Mouse (Mus musculus): ENCODE measurements at regions not wholly inside any gene's neighbourhood (a gene's known extent, or its start where the extent isn't known, plus 50 kb on each side); places are given as distances from the start of the nearest gene placed in this dataset.
A peak's percentile ranks its signal among the peaks of the same experiment; 100 is the strongest.

DNA sequence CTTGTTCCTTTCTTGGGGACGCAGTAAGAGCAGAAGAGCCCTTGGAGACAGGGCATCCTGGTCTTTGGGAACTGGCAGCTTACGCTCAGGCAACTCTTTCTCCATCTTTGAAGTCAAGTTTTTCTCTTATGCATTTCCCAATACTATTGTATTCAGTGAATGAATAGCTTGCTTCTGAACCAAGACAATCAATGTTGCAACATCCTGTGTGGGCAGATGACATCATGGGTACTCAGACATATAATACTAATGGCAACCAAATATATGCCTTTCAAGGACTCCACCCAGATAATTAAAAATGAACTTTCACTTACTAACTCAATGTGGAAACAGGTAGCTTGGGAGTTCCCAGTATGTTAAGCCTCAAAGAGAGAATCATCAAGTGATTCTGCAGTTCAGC is 104.6 kb downstream of the Ngf start:
- DNase-seq = no peak

DNA sequence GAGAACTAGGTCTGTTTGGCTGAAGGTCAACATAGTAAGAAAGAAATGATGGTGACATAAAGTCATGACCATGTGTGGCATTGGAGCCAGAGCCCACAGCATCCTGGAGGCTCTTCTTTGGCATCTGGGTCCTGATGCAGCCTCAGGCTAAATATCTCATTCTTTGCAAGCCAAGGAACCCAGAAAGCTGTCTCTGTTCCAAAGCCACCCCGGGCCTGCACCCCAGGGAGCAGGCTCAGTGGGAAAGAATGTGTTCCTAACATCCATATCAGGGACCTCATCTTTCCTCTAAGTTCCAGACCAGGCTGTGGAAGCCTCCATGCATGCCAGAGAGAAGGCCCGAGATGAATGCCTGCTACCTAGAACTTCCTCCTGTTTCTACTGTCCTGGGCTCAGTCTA is 107.2 kb downstream of the Ngf start:
- DNase-seq = no peak

DNA sequence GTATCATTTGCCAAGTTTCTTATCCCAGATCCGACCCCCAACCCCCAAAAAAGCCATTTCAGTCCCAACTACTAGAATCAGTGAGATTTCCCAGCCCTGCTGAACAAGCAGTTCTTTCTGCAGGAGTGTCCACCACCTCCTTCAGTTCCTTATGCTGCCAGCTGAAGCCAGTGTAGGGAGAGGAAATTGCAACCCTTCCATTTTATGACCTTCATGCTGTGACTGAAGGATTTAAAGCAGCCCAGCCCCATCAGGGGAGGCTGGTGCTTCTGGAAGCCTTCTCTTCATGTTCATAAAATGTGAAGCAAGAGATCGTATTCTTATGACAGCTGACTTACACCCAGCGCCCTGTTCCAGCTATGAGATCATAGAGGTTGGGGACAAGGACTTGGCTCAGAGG is 112.1 kb downstream of the Ngf start:
- no peak for DNase-seq

DNA sequence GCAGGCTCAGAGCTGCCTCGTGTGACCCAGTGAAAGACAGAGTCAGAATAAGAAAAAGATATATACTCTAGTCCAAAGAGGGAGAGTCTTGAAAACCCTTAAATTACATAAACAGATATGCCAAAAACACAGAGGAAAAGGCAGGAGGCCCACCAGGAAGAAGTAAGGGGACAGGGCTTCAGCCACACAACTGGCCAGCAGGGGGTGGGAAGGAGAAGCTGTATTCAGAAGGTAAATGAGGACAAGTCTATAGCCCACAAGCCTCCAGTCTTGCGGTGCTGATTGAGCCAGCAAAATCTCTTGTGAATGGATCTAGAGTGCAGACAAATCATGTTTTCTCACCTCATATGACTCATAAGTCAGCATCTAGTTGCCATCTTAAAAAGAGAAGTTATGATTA is 115.4 kb downstream of the Ngf start:
- no peak for DNase-seq

DNA sequence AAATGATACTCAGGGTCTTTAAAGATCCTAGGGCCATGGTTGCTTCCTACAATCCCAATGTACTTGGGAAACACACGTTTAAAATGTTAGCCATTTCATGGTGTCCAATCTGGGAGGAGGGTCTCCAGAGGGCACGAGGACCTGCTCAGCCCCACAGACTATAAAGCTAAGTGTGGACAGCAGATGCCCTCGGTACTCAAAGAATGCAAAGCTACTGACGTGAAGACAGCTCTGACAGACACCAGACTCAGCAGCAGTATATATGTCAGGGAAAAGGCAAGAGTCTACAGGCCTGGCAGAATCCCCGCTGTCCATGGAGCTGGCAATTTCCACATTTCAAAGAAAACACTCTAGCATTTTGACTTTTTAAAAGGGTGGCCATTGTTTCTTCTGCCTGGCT is 116.5 kb downstream of the Ngf start:
- no peak for DNase-seq

DNA sequence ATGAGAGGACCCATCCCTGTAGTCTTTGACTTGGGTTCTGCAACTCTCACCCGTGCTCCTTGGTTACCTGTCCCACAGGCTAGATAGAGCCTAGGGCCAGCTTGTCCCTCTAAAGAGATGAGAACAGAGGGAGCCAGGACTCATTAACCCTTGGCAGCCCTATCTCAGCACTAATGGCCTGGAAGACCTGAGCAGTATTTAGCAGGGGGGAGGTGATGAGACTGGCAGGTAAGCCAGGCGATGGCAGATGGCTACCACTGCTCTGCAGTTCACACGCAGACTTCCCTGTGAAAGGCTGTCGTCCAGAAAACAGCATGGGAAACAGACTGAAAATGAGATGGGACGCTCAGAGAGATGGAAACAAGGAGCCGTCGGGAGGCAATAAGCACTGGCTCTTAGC is 122.3 kb downstream of the Ngf start:
- no peak for DNase-seq

DNA sequence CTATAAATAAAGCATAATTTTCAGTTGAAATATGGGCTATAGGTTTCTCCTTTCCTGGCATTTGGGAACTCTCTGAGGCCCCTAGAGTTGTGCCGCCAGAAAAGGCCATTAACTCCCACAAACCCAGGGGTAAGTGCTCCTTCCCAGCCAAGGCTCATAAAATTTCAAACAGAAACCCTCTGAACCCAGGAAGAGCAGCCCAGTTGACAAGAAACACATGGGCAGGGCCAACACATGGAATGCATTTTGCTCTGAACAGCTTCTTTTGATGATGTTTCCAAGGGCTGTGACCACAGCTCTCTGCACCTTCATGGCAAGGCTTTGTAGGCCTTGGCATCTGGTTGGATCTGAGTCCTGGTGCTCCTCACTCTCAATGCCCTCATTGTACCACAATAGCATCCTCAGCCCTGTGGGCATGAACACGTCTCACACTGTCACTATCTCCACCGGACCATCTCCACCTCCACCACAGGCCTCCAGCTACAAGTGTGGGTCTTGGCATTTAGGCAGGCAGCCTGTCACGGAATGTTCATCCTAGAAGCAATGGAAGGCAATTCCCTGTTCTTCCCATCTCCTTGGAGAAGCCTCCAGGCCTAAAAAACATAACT is 127.3 kb downstream of the Ngf start:
- no peak for DNase-seq

DNA sequence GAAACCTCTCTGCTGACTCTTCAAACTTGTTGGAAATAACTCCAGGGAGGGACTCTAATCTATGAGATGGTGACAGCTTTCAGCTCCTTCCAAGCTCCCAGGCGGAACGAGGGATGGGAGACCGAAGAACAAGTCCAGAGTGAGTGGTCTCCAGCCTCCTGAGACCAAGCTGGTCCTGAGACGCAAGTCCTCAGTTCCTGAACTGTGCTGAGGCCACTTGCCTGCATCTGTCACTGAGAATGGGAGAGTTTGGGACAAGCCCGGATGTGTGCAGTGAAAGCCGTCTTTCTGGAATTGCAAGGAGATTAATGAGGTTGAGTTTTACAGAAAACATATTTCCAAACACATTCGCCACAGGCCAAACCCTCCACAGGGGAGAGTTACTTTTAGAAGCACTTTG is 129.3 kb downstream of the Ngf start:
- DNase-seq = no peak

DNA sequence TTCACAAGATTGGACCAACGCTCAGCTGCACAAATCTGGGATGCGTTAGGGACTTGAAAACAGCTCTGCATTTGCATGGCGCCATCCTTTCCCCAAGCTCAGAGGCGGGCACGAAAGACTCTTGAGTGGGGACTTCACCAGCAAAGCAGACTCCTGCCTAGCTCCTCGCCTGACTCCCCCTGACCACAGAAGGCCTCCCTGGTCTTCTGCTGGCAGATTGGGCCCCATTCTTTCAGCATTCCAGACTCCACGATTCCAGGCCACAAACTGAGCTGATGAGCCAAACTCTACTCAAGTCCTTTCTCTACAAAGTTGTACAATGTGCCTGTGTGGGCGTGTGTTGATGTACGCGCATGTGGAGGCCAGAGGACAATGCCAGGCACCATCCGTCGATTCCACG is 131.6 kb upstream of the Tspan2 start:
- no peak for DNase-seq

DNA sequence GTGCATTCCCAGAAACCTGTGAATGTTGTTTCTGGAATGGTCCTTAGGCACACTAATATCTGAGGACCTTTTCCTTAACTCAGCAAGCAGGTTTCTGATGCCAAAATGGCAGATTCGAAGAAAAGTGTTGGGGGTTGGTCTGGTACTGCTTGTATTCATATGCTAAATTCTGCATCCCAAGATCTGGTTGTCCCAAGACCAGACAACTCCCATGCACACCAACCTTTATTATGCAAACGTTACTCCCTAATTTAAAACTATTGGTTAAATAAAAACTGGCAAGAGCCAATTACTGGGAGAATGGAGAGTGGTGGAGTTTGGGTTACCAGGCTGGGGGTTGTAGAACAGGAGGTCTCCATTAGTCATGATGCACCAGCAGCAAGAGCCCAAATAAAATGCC is 129.0 kb upstream of the Tspan2 start:
- no peak for DNase-seq

DNA sequence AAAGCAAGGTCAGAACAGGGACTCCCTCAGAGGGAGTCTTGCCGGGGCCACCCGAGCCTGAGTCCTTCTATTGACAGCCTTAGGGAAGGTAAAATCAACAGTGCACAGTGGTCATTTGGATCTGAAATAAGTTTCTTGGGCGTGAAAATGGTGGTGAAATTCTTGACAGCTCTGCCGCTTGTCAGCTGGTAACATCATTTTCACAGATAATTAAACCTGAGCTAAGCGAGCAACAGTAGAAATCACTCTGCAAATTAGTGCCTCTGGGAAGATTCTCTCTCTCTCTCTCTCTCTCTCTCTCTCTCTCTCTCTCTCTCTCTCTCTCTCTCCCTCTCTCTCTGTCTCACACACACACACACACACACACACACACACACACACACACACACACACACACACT is 123.4 kb upstream of the Tspan2 start:
- DNase-seq = no peak

DNA sequence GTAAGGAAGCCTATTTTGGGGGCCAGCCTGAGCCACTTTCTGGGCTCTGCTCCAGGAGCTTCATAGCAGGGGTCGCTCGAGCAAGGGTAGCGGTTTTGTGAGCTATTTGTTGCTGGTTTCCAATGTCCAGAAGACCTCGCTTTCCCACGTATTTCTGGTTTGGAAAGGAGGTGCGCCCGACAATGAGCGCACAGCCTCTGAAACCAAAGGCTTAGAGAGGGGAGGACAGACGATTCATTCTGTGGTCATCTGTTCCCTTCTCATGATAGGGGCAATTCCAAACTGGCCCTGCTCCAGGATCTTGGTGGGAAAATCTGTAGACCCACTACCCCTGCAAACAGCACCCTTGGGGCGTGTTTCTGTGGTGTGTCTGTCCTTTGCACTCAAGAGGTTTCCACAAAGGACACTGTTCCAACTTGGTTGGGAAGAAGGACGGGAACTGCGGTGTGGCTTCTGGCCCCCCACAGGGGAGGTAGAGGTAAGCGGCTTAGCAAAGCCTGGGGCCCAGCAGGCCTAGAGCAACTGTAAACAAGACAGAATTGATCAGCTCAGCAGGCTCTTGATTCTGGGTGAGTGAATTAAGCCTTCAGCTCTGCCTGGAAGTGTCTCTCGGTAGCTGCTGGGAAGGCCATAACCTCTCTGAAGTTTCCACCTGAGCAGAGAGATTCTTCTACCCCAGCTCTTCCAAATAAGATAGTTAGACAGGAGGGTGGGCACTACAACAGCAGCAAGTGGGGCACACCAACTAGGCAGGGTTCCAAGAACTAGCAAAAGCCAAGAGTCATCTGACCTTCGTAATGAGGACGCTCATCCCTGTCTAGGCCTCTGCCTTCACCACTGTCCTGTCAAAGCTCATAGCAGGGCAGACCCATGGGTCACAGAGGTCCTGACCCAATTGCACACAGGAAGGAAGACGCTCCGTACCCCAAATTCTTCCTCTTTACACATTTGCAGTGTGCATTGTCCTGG is 122.6 kb upstream of the Tspan2 start:
- DNase-seq = no peak

DNA sequence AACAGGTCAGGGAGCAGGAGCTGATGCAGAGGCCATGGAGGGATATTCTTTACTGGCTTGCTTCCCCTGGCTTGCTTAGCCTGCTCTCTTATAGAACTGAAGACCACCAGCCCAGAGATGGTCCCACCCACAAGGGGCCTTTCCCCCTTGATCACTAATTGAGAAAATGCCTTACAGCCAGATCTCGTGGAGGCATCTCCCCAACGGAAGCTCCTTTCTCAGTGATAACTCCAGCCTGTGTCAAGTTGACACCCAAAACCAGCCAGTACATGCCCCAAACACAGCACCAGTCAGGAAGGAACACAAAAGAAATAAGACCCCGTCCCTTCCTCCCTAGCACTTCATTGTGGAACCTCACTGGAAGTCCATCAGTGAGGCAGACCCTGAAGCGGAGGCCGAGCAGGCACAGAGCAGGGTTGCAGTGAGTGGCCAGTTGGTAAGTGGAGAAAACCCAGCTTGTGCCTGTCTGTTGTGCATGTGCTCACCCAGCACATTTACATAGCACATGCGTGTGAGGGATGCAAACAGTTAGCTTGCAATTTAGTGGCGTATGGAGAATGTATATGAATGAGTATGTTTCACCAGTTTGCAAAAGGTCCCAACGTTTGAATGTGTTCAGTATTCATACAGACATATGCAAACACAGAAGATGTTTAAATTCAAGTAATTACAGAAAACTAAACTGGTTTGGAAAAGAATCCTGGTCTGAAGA is 114.5 kb upstream of the Tspan2 start:
- no peak for DNase-seq

DNA sequence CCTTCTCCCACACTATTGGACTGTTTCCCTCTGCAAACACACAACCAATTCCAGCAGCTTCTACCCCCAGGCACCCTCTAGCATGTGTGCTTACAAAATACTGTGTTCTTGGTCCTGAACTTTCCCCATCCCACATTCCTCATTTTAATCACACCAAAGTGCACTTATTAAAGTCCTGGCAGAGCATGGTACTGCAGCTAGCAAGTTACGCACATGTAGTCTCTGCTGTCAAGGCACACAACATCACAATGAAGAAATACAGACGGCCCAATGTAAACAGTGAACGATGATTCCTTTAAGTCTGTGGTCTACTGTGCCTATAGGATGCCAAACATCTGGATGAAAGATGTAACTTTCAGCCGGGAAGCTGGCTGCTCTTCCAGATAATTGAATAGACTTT is 98.3 kb upstream of the Tspan2 start:
- DNase-seq = no peak

DNA sequence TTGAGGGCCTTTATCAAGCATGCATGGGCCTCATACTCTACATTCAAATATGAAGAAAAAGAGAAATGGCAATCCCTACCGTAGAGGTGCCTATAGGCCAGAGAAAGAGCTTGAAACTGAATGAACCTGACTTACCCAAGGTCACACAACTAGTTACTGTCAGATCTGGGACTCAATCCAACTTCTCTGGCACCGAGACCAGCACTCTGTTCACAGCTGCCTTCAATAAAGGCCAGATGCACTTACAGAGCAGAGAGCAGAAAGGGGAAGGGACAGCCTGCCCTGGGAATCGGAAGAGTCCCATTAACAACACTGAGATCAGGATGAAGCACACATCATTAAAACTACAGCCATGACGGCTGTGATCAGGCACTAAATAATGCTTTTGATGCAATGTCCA is 97.7 kb upstream of the Tspan2 start:
- DNase-seq = no peak

DNA sequence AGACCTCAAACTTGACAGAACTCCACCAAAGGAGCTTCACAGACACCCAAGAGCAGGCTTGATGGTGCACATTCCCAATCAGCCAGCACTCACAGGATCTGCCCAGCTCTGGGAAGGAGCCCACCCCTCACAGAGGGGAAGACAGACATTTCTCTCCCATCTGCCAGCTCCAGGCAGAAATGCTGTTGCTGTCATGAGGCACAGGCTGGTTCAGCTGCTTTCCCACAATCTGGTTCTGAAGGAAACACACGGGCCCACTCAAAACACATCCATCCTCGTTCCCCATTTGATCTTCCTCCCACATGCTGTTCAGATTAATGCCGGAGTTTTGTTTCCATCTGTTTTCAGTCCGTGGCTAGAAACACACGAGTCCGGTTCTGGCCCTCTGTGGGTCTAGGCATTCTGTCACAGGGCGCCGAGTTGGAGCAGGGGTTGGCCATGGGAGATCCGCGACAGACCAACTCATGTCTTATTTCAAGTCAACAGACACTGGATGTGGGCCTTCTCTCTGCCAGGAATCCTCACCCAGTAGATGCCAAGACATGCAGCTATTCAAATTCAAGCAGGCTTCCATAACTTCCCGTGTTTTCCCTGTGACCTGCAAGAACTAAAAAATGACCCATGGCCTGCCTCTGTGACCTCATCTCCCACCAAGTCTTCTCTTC is 89.9 kb upstream of the Tspan2 start:
- DNase-seq = peak; percentile 24

DNA sequence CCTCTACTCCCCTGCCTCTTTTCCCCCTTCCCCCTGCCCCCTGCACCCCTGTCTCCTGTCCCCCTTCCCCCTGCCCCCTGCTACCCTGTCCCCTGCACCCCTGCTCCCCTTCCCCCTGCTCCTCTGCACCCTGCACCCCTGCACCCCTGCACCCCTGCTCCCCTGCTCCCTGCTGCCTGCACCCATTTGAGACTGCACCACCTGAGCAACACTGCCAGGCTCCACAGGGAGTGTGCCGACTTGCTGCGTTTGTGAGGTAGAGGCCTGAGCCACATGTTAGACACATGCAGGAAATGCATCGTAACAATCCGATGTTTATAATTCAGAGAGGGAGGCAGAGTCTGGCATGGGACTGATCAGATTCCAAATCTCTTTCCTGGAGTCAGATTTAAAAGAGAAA is 85.9 kb upstream of the Tspan2 start:
- DNase-seq = no peak

DNA sequence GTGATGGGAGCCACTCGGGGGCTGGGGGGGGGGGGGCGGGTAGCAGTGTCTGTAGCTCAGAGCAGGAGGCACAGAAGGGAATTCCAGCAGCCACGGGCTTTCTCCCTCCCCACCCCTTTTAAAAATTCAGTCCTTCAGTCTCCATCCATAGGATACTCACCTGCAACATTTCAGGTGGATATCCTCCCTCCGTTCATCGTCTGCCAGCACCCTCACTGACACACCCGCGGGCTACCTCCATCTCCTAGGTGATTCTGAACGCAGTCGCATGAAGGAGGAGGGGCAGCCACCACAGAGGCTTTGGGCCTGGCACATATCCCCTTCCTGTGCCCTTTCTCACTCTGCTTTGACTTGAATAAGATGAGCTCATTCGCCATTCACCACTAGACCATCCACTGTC is 79.4 kb upstream of the Tspan2 start:
- DNase-seq = no peak

DNA sequence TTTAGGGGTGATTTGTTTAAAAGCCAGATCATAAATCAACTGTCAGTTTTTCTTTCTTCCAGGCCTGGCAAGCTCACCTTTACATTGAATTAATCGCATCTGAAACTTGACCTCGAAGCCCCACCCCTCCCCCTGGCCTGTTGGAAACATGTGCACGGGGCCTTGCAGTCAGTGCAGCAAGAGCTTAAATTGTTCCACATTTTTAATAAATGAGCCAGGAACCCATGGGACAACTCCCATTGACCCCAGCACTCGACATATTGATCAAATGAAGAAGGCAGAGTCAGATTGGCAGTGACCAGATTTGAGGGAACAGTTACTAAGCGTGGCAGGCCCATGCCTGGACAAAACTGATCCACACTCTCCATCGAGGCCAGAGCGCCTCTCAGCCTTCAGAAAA is 77.2 kb upstream of the Tspan2 start:
- no peak for DNase-seq

DNA sequence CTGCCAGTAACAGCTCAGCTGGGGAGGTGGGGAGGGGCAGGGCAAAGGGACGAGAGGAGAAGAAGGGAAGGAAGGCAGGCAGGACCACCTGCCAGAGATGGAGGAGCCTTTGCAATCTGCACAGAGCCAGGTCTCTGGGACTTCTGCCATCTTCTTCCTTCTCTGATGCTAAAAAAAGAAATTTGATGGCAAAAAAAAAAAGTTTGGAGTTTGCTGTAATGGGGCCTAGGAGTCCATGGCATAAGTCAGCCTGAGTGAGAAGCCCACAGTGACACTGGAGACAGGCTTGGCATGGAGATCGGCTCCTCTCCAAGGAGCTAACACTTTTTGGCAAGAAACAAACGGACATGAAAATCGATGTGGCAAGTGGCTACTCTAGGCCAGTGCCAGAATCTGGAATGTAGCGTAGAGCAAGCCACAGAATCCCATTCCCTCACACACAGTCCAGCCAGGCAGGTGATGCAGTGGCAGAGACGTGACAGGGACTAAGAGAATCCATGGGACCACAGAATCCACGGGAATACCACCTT is 76.7 kb upstream of the Tspan2 start:
- DNase-seq = no peak

DNA sequence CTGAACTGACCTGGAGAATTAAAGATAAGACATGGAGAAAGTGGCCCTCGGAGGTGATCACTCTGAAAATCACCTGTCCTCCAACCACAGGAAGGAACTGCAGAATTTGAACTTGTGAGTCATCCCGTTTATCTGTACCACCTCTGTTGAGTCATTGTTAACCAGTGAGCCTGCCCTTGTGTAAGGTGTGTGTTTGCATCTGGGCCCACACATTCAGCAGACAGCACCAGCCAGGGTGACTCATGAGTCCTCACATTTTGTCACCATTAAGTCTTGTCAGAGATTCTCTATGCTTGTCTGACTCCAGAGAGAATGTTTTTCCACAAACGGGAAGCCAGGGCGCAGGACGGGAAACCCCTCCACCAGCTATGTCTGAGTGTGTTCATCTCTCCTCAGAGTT is 75.0 kb upstream of the Tspan2 start:
- peak; percentile 21 for DNase-seq

DNA sequence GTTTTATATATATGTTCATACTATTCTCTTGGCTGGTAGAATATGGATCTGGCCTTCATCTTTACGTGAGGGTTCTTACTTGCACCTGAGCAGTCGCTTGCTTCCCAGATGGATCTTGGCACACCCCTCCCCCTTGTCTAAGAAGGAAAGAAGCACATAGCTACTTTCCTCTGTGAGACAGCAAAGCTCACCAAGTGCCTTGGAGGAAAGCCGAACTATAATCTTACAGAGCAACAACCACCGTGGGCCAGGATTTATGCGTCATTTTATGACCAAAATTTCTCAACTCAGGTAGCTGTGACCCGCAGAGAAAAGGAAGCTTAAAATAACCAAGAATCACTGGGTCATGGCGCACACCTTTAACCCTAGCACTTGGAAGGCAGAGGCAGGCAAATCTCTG is 73.0 kb upstream of the Tspan2 start:
- no peak for DNase-seq

DNA sequence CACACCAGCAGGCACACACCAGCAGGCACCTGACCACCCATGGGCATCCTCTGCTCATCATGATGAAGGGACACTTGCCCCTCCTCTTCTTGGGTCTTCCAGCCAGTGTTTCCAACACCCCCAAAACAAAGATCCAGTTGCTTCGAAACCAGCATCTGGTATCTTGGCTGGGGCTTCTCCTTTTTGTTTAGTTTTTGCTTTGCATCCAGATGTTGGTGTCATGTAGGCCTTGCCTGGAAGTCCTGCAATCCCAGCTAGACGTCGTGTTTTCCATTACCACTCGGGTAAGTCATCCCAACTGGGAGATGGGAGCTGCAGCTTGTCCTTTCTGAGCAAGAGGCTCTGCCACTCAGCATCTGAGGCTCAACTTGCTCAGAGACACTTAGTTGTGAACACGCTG is 70.6 kb upstream of the Tspan2 start:
- no peak for DNase-seq
